Mouse (Mus musculus): Measurements from ENCODE around the gene Bahcc1. TPM values are rescaled to one million over a fixed set of nuclear protein-coding genes. Genes with fewer than 3 reads are reported as not detected.

Gene Bahcc1
- polyA plus RNA-seq, 1 experiment from 2014 or later, result 24.0 TPM

- no peak overlapping the region for H3K9ac ChIP-seq
- no peak overlapping the region for H3K4me2 ChIP-seq
- no peak overlapping the region for H3K4me3 ChIP-seq (replicated peaks)
- peaks cover 46% of the 10 kb centered on the region for H3K4me1 ChIP-seq
- peaks cover 14% of the 10 kb centered on the region for H3K27me3 ChIP-seq
- ATAC-seq (ENCODE audit: low FRiP score), result no peak
- no peaks in the 10 kb centered on the region for H3K9me3 ChIP-seq
- no peak overlapping the region for H3K27ac ChIP-seq
- no peaks in the 10 kb centered on the region for H3K36me3 ChIP-seq (replicated peaks)
- 84% methylated on average over 9 of the region's 9 CpGs for whole genome bisulfite sequencing
Observed at GRCm38 (mm10) chr11:120303119-120303518, 70.4 kb downstream of the Bahcc1 start.

GRCm38 (mm10) chr11:120303559-120304349, 71.0 kb downstream of the Bahcc1 start:
- WGBS, result 92% methylated on average over 21 of the region's 21 CpGs
- H3K27me3 ChIP-seq, result peaks cover 20% of the 10 kb centered on the region
- no peak overlapping the region; the same call in 1 of the 2 replicates for H3K9ac ChIP-seq
- ATAC-seq (ENCODE audit: low FRiP score), result no peak
- H3K36me3 ChIP-seq (replicated peaks), result no peaks in the 10 kb centered on the region
- no peaks in the 10 kb centered on the region for H3K9me3 ChIP-seq
- no peak overlapping the region for H3K4me2 ChIP-seq
- peaks cover 53% of the 10 kb centered on the region for H3K4me1 ChIP-seq
- no peak overlapping the region for H3K4me3 ChIP-seq (replicated peaks)
- H3K27ac ChIP-seq, result peak overlapping the region; percentile 92; the same call in 1 of the 2 replicates

- H3K9ac ChIP-seq, result no peak overlapping the region; the same call in 1 of the 2 replicates
- peaks cover 25% of the 10 kb centered on the region for H3K27me3 ChIP-seq
- WGBS, result 43% methylated on average over 5 of the region's 5 CpGs
- H3K9me3 ChIP-seq, result no peaks in the 10 kb centered on the region
- peaks cover 53% of the 10 kb centered on the region for H3K4me1 ChIP-seq
- H3K4me3 ChIP-seq (replicated peaks), result peak overlapping the region; percentile 44
- peak overlapping the region; percentile 60 for H3K4me2 ChIP-seq
- H3K27ac ChIP-seq, result peak overlapping the region; percentile 92
- H3K36me3 ChIP-seq (replicated peaks), result no peaks in the 10 kb centered on the region
- ATAC-seq (ENCODE audit: low FRiP score), result no peak
Observed at GRCm38 (mm10) chr11:120304350-120304694, 71.6 kb downstream of the Bahcc1 start.

- Histone ChIP-seq H3K9me3 (no peaks in the 10 kb centered on the region), H3K36me3 (replicated peaks) (no peaks in the 10 kb centered on the region), H3K4me3 (replicated peaks) (peak overlapping the region; percentile 44), H3K4me1 (peaks cover 53% of the 10 kb centered on the region), H3K9ac (peak overlapping the region; percentile 65), H3K27me3 (peaks cover 25% of the 10 kb centered on the region), H3K4me2 (peak overlapping the region; percentile 60), H3K27ac (peak overlapping the region; percentile 92)
- ATAC-seq (ENCODE audit: low FRiP score), result peak; percentile 95
- WGBS, result under 1% methylated on average over 53 of the region's 53 CpGs
Observed at GRCm38 (mm10) chr11:120304886-120305534, 72.3 kb downstream of the Bahcc1 start.

- Histone ChIP-seq H3K27ac (peak overlapping the region; percentile 92), H3K9me3 (no peaks in the 10 kb centered on the region), H3K36me3 (replicated peaks) (no peaks in the 10 kb centered on the region), H3K4me3 (replicated peaks) (peak overlapping the region; percentile 44), H3K4me2 (peak overlapping the region; percentile 60), H3K9ac (peak overlapping the region; percentile 65), H3K4me1 (peaks cover 59% of the 10 kb centered on the region), H3K27me3 (peaks cover 25% of the 10 kb centered on the region)
- ATAC-seq (ENCODE audit: low FRiP score), result 0 out of 2 replicates have a peak, but pooled peaks have one; percentile 1
- 24% methylated on average over 15 of the region's 15 CpGs for WGBS
Observed at GRCm38 (mm10) chr11:120305535-120306365, 73.0 kb downstream of the Bahcc1 start.

- peak overlapping the region; percentile 60; the same call in 1 of the 2 replicates for H3K4me2 ChIP-seq
- H3K27ac ChIP-seq, result no peak overlapping the region
- no peaks in the 10 kb centered on the region for H3K36me3 ChIP-seq (replicated peaks)
- H3K4me3 ChIP-seq (replicated peaks), result no peak overlapping the region
- WGBS, result 55% methylated on average over 12 of the region's 12 CpGs
- H3K4me1 ChIP-seq, result peaks cover 65% of the 10 kb centered on the region
- ATAC-seq (ENCODE audit: low FRiP score), result no peak
- H3K9ac ChIP-seq, result 0 out of 2 replicates have a peak overlapping the region, but pooled peaks have one; percentile 1
- no peaks in the 10 kb centered on the region for H3K9me3 ChIP-seq
- peaks cover 25% of the 10 kb centered on the region for H3K27me3 ChIP-seq
Observed at GRCm38 (mm10) chr11:120306366-120307131, 73.8 kb downstream of the Bahcc1 start.

- H3K9ac ChIP-seq, result 0 out of 2 replicates have a peak overlapping the region, but pooled peaks have one; percentile 1
- ATAC-seq (ENCODE audit: low FRiP score), result no peak
- no peak overlapping the region for H3K4me3 ChIP-seq (replicated peaks)
- no peak overlapping the region for H3K4me2 ChIP-seq
- 17% methylated on average over 5 of the region's 5 CpGs for WGBS
- peaks cover 25% of the 10 kb centered on the region for H3K27me3 ChIP-seq
- H3K27ac ChIP-seq, result no peak overlapping the region
- peaks cover 68% of the 10 kb centered on the region for H3K4me1 ChIP-seq
- no peaks in the 10 kb centered on the region for H3K9me3 ChIP-seq
- H3K36me3 ChIP-seq (replicated peaks), result no peaks in the 10 kb centered on the region
Observed at GRCm38 (mm10) chr11:120307132-120307413, 74.3 kb downstream of the Bahcc1 start.

- Histone ChIP-seq H3K36me3 (replicated peaks) (no peaks in the 10 kb centered on the region), H3K4me2 (peak overlapping the region; percentile 15; the same call in 1 of the 2 replicates), H3K27ac (peak overlapping the region; percentile 36; the same call in 1 of the 2 replicates), H3K27me3 (peaks cover 25% of the 10 kb centered on the region), H3K4me3 (replicated peaks) (no peak overlapping the region), H3K4me1 (peaks cover 63% of the 10 kb centered on the region), H3K9ac (no peak overlapping the region), H3K9me3 (no peaks in the 10 kb centered on the region)
- no peak for ATAC-seq (ENCODE audit: low FRiP score)
- WGBS, result 7% methylated on average over 19 of the region's 19 CpGs
Observed at GRCm38 (mm10) chr11:120307566-120308430, 75.1 kb downstream of the Bahcc1 start.

- H3K27ac ChIP-seq, result 0 out of 2 replicates have a peak overlapping the region, but pooled peaks have one; percentile 36
- H3K4me3 ChIP-seq (replicated peaks), result no peak overlapping the region
- ATAC-seq (ENCODE audit: low FRiP score), result no peak
- no peaks in the 10 kb centered on the region for H3K36me3 ChIP-seq (replicated peaks)
- H3K4me2 ChIP-seq, result no peak overlapping the region
- H3K9me3 ChIP-seq, result no peaks in the 10 kb centered on the region
- peaks cover 25% of the 10 kb centered on the region for H3K27me3 ChIP-seq
- H3K9ac ChIP-seq, result no peak overlapping the region
- H3K4me1 ChIP-seq, result peaks cover 61% of the 10 kb centered on the region
- WGBS, result 58% methylated on average over 15 of the region's 15 CpGs
Observed at GRCm38 (mm10) chr11:120308441-120309320, 75.9 kb downstream of the Bahcc1 start.

- Histone ChIP-seq H3K27ac (peak overlapping the region; percentile 94), H3K9me3 (no peaks in the 10 kb centered on the region), H3K9ac (peak overlapping the region; percentile 76), H3K4me3 (replicated peaks) (peak overlapping the region; percentile 42), H3K27me3 (peaks cover 25% of the 10 kb centered on the region), H3K4me1 (peaks cover 59% of the 10 kb centered on the region), H3K4me2 (peak overlapping the region; percentile 76), H3K36me3 (replicated peaks) (no peaks in the 10 kb centered on the region)
- 6% methylated on average over 45 of the region's 45 CpGs for WGBS
- peak; percentile 91 for ATAC-seq (ENCODE audit: low FRiP score)
Observed at GRCm38 (mm10) chr11:120310813-120311312, 78.1 kb downstream of the Bahcc1 start.

All from forebrain, embryonic 12.5 days (tissue).